Mouse (Mus musculus): ENCODE data around the gene Nmrk2.
"Not testable (repeated sequence)": the region's sequence is repeated elsewhere in the genome, so short reads cannot be mapped to it uniquely, and the experiment has no call there.

Nmrk2 gene

GRCm38 (mm10) chr10:81201807-81202758 is at the start of gene Nmrk2:
Gene Nmrk2 (minus strand): TSS chr10:81202051.
- DNase-seq (ENCODE audit: low read depth, low spot score) = no peak

- DNase-seq (ENCODE audit: low read depth, low spot score) = no peak
Measured at GRCm38 (mm10) chr10:81249442-81249841, 47.6 kb upstream of the Nmrk2 start.

GRCm38 (mm10) chr10:81247804-81248203 is 46.0 kb upstream of the Nmrk2 start:
- no peak for DNase-seq (ENCODE audit: low read depth, low spot score)

- DNase-seq (ENCODE audit: low read depth, low spot score) = no peak
Measured at GRCm38 (mm10) chr10:81245166-81245565, 43.3 kb upstream of the Nmrk2 start.

- no peak for DNase-seq (ENCODE audit: low read depth, low spot score)
Measured at GRCm38 (mm10) chr10:81244595-81244994, 42.7 kb upstream of the Nmrk2 start.

- no peak for DNase-seq (ENCODE audit: low read depth, low spot score)
Measured at GRCm38 (mm10) chr10:81244146-81244545, 42.3 kb upstream of the Nmrk2 start.

GRCm38 (mm10) chr10:81242021-81242420 is 40.2 kb upstream of the Nmrk2 start:
- DNase-seq (ENCODE audit: low read depth, low spot score) = no peak

- no peak for DNase-seq (ENCODE audit: low read depth, low spot score)
Measured at GRCm38 (mm10) chr10:81240876-81241275, 39.0 kb upstream of the Nmrk2 start.

- DNase-seq (ENCODE audit: low read depth, low spot score) = no peak
Measured at GRCm38 (mm10) chr10:81238618-81239017, 36.8 kb upstream of the Nmrk2 start.

- no peak for DNase-seq (ENCODE audit: low read depth, low spot score)
Measured at GRCm38 (mm10) chr10:81236471-81237268, 34.8 kb upstream of the Nmrk2 start.

- DNase-seq (ENCODE audit: low read depth, low spot score) = no peak
Measured at GRCm38 (mm10) chr10:81234206-81234605, 32.4 kb upstream of the Nmrk2 start.

- DNase-seq (ENCODE audit: low read depth, low spot score) = no peak
Measured at GRCm38 (mm10) chr10:81233226-81233585, 31.4 kb upstream of the Nmrk2 start.

GRCm38 (mm10) chr10:81232580-81233225 is 30.9 kb upstream of the Nmrk2 start, which contains the start of gene Zfr2:
Gene Zfr2 (plus strand): TSS chr10:81233155.
- peak; percentile 79 for DNase-seq (ENCODE audit: low read depth, low spot score)

GRCm38 (mm10) chr10:81231436-81231835 is 29.6 kb upstream of the Nmrk2 start:
- DNase-seq (ENCODE audit: low read depth, low spot score) = no peak

GRCm38 (mm10) chr10:81230438-81231332 is 28.8 kb upstream of the Nmrk2 start, which contains the start of gene Atcay:
Gene Atcay (minus strand): TSS chr10:81230833.
- no peak for DNase-seq (ENCODE audit: low read depth, low spot score)

- DNase-seq (ENCODE audit: low read depth, low spot score) = no peak
Measured at GRCm38 (mm10) chr10:81229735-81230437, 28.0 kb upstream of the Nmrk2 start.

GRCm38 (mm10) chr10:81223731-81224130 is 21.9 kb upstream of the Nmrk2 start:
- not testable (repeated sequence) for DNase-seq (ENCODE audit: low read depth, low spot score)

GRCm38 (mm10) chr10:81221402-81222015 is 19.7 kb upstream of the Nmrk2 start:
- DNase-seq (ENCODE audit: low read depth, low spot score) = no peak

- no peak for DNase-seq (ENCODE audit: low read depth, low spot score)
Measured at GRCm38 (mm10) chr10:81217964-81218363, 16.1 kb upstream of the Nmrk2 start.

GRCm38 (mm10) chr10:81217267-81217666 is 15.4 kb upstream of the Nmrk2 start:
- DNase-seq (ENCODE audit: low read depth, low spot score) = not testable (repeated sequence)
